Mouse (Mus musculus): ENCODE measurements around the gene Gm42669.

- TF ChIP-seq POLR2A (IDR thresholded peaks at IDR 0.05; ENCODE audit: low read depth, low read length), result no peak
- TF ChIP-seq CTCF (IDR thresholded peaks at IDR 0.05; ENCODE audit: borderline replicate concordance, insufficient read depth, low read length), result no peak
Observed at GRCm38 (mm10) chr5:107499891-107500535, 7.4 kb upstream of the Gm42669 start.
